Mouse (Mus musculus) heart, adult 11 months (tissue): ENCODE measurements around the gene Zfp189.

Source experiments
- DNase-seq: peaks from one replicate; pipeline ENCODE4 v3.0.0; 2022

Gene Zfp189

GRCm38 (mm10) chr4:49539665-49540064 is 18.7 kb downstream of the Zfp189 start:
- DNase-seq, result peak; percentile 81

- peak; percentile 87 for DNase-seq
Observed at GRCm38 (mm10) chr4:49540966-49541365, 20.0 kb downstream of the Zfp189 start.

GRCm38 (mm10) chr4:49546026-49546425 is 25.1 kb downstream of the Zfp189 start:
- peak; percentile 34 for DNase-seq

- peak; percentile 16 for DNase-seq
Observed at GRCm38 (mm10) chr4:49546873-49547543, 26.0 kb downstream of the Zfp189 start.

DNA sequence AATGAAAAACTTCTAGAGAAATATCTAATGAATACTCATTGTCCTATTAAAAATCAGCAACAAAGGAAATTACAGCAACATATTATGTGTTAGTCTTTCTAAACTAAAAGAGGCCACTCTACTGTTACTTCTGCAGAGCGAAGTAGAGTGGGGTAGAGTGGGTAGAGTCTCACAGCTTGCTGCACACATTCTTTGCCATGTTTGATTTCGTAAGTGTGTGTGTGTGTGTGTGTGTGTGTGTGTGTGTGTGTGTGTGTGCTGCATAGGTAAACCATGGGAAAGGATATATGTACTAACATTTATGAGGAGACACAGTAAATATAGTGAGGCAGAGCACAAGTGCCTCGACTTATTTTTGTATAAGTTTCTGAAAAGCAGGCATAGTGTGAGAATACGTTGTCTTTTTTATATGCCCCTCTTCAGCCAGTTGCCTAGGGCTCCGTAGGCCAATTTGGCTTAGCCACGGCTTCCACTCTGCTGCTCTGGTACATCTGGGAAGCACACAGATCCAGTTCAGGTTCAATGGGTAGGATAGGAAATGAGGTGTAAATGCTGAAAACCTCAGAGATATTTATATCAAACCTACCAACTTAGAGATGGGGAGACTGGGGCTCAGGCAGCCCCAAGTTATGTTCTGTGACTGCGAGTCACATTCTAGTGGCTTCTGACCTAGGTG is 26.7 kb downstream of the Zfp189 start:
- DNase-seq, result peak; percentile 1

DNA sequence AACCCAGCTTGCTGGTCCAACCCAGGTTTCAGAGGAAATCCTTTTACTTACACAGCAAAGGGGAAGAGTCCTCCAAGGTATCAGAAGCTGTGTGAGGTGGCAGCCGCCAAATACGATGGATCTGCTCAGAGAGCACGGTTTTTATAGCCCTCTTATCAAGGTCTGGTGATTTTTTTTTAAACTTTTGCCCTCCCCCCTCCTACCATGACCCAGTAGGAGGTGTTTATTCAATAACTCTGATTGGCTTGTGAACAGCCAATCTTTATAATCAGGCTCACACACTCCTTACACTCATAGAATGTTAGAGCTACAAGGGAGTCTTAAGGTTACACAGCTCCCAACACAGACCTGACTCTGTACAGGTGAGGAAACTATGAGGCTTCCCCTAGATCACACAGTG is 28.4 kb downstream of the Zfp189 start, which contains the start of gene Aldob:
Gene Aldob (minus strand): TSS at position 164 of the 400 bp plus-strand sequence.
- peak; percentile 65 for DNase-seq

DNA sequence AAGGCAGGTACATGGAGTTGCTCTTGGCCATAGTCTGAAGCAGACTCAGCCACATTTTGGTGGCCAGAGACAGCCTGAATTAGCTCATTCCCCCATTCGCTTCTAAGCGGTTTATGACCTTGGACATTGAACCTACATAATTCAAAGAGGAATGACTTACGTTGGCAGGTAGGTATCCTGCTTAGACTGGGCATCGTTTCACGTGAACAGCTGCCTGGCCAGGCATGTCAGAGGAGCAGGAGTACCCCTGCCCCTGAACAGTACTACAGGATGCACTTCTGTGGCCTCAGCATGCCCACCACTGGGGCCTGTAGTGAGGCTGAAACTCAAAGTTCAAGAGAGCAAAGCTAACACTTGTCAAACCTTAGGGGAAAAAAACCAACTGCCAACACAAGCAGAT is 32.4 kb downstream of the Zfp189 start:
- DNase-seq, result peak; percentile 45

DNA sequence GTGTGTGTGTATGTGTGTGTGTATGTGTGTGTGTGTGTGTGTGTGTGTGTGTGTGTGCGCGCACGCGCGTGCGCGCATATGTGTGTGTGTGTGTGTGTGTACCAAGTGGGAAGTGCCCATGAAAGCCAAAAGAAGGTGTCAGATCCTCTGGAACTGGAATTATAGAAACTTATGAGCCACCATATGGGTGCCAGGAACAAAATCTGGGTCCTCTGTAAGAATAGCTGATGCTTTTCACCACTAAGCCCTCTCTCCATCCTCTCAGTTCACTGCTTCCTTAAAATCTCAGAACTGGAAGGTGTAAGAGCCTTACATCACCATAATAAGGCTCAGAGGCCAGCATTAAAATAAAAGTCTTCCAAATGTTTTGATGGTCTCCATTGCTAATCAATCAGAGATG is 36.4 kb downstream of the Zfp189 start:
- DNase-seq, result peak; percentile 46

DNA sequence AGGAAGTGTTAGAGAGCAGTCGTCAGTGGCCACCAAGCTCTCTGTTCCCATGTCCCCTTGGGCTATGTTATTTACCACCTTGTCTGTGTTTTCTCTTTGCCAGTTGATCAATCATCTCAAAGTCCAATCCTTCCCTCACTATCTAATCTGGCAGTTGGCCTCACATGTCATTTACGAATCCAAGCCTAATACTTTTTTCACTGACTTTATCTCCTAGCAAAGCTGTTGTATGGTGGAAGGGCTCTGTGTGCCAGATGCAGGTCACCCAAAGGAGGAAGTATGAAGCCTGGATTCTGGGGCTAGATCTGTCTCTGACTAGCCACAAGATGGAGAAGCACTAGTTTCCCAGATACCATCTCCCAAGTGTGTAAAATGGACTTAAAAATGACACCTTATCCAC is 37.2 kb downstream of the Zfp189 start:
- peak; percentile 22 for DNase-seq

GRCm38 (mm10) chr4:49559915-49560772 is 39.2 kb downstream of the Zfp189 start:
- DNase-seq, result peak; percentile 98

DNA sequence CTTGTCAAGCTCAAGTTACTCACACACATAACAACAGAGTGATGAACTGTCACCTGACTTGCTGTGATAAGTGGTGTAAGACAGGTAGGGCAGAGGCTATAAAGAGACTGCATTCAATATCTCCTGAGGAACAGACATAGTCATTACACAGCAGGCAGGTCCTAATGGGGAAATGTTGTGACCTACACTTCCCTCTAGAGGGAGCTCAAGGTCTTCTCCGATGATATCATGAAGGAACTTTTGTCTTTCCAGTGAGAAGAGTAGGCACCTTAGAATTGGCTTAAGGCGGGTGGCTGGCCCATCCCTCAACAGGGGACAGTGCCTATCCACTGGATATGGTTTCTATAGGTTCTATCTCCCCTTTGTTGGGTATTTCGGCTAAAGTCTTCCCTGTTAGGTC is 46.6 kb downstream of the Zfp189 start:
- DNase-seq, result peak; percentile 90

DNA sequence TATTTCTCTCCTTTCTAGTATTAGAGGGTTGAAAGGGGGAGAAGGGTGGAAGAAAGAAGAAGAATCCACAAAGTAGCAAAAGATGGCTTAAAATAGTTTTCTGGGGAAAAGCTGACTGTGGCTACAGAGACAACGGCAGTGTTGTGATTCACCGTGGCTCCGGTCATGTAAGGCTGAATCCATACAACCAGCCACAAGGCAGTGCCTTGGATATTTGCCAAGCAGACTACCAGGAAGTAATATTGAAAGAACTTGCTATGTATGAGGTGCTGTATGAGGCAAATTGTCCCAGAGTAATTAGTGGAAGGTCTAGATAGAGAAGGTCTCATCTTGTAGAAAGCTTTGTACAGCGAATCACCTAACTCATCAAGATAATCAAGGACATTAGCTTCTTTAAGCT is 51.2 kb downstream of the Zfp189 start:
- DNase-seq, result peak; percentile 66
